Mouse (Mus musculus): ENCODE measurements around the gene Unc93a2. TPM values are rescaled to one million over a fixed set of nuclear protein-coding genes. Genes with fewer than 3 reads are reported as not detected.
"Not testable (repeated sequence)": the region's sequence is repeated elsewhere in the genome, so short reads cannot be mapped to it uniquely, and the experiment has no call there.

Unc93a2 gene
- total RNA-seq (2021), result under 1 TPM in 1 of 2 experiments, not detected in 1; 0.24 TPM

DNA sequence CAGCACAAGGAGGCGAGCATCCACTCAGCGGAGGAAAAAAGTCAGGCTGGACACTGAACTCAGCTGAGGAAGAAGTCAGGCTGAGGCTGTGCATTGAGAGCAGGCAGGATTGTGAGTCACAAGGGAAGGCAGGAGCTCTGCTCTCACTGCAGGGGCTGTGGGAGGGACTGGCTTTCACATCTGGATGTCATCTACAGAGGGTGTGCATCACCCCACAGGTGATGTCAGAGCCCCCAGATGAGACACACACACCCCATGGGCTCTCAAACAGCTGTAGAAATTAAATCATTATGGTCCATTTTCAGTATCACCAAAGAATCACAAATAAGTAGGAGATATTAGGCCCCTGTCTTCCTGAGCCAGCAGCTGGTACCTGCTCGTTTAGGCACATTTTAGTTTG, at the start of gene Unc93a2:
Unc93a2 (minus strand) TSS at position 101 of the 400 bp plus-strand sequence.
- DNase-seq; intact Hi-C loops (cut with DNase I): not testable (repeated sequence)

DNA sequence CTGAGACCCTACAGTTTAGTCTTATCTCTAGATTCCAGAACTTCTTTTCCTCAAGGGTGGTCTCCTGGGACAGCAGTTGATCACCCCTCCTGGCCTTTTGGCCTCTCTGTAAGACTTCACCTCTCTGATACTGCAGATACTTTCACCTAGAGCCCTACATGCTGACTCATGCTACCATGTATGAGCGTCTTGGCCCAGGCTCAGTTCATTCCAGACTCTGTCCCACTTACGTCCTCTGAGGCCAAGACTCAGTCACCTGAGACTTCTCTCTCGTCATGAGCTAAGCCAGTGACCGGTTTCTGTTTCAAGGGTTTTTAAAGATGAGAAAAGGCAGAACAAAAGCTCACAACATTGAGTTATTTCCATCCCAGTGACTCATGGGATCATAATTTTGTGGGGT, 48.9 kb upstream of the Unc93a2 start:
- intact Hi-C loops (cut with DNase I); DNase-seq: not testable (repeated sequence)

DNA sequence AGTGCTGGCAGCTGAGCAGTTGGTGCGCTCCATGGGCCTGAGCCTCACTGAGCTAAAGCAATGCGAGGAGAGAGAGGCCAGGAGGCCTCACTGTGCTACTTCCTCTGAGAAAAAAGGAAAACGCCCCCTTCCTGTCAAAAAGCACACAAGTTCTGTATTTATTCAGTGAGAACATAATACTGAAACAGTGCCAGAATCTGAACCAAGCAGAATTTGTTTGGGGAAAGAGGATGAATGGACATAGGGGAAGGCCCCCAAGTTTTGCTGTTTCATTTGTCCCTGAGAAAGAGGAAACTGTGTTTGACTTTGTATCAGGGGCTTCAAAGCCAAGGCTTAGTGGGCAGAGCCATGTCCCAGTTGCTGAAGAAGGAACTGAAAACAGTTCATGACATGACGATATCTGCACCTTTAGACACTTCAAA, 45.0 kb upstream of the Unc93a2 start:
- intact Hi-C loops (cut with DNase I); DNase-seq: not testable (repeated sequence)

DNA sequence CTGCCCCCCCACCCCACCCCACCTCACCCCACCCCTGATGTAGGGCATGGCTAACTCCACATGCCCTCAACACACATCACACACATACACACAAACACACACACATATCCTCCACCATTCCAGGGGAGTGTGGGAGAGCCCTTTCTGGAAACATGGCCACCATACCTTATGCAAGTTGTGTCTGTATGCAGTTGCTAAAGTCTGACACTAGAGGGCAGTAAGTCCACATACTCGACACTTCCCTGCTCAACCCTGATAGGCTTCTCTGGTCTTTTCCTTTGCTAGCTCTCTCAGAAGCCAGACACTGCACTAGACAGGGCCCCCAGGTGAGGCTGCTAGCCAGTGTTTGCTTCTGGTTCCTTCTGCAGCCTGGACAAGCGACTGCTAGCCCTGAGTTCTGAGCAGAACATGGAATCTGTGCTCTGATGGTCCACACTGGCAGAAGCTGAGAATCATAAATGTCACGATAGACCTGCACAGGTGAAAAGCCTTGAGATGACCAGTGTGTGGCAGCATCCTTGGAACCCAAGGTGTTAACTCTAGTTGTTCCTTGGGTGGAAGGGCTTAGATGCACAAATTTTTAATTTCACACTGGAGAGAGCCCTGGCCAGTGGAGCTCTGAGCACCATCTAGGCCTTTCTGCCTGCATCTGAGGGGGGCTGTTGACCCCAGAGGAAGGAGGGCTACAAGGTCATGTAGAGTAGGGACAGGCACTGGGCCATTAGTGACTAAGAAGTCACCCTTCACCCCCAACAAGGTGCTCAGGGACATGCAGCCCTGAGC, 35.1 kb upstream of the Unc93a2 start:
- peak; percentile 14 for DNase-seq
- intact Hi-C loops (cut with DNase I), result not testable (repeated sequence)

DNA sequence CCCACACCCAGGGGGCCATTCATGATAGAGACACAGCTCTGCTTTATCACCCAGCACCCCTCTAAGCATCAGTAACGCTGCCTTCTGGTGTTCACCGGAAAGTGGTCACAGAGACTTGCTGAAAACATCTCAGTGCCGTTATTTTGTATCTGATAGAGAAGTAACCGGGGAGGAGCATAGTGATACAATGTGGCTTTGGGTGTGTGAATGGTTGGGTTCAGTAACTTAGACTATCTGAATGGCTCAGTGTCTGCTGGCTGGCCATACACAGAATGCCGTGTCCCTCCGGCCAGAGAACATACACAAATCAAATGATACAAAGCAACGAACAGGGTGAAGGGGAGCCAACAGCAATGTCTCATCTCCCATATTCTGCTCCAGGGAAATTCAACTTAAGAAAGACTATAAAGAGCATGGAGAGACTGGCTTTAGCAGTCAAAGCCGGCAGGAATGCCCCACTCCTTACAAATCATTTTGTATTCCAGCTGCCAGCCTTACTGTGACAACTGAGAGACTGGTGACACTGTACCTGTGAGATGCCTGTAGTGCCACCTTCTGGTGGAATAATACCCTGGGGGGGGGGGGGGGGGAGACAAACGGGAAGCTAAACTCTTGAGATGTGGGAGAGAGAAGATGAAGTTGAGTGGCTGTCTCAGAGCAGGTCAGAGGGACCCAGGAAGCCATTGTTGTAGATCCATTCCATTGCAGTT, 29.5 kb upstream of the Unc93a2 start:
- DNase-seq; intact Hi-C loops (cut with DNase I): not testable (repeated sequence)

DNA sequence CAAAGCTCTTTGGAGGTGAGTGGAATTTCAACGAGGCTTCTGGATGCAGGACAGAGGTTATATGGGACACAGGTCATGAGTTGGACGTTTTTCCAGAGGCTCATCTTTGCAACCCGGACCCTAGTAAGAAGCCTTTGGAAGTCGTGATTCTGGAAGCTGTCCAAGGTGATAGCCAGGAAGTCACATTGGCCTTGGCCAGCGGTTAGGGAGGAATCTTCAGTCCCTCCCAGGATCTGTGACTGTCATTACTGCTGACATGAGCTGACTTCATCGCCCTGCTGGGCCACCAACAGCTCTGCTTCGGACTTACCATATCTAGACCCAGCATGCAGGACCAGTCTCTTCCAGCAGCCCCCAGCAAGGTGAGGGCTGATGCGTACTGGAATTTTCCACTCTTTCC, 28.1 kb upstream of the Unc93a2 start:
- DNase-seq; intact Hi-C loops (cut with DNase I): not testable (repeated sequence)

DNA sequence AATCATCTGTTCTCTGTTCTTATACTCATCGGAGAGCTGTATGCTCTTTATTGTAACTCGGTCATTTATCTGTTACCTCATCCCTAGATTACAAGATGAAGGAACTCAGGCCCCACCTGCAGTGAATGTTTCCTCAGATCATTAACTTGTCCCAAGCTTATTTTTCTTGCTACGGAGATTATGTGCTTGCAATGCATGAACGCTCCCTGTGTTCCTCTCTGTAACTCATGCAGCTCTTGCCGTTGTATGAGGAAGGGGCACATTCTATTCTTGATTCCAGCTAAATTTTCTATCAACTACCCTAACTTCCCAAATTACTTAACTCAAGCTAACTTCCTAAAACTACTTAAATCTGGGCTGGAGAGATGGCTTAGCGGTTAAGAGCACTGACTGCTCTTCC, 14.5 kb upstream of the Unc93a2 start:
- DNase-seq; intact Hi-C loops (cut with DNase I): not testable (repeated sequence)

DNA sequence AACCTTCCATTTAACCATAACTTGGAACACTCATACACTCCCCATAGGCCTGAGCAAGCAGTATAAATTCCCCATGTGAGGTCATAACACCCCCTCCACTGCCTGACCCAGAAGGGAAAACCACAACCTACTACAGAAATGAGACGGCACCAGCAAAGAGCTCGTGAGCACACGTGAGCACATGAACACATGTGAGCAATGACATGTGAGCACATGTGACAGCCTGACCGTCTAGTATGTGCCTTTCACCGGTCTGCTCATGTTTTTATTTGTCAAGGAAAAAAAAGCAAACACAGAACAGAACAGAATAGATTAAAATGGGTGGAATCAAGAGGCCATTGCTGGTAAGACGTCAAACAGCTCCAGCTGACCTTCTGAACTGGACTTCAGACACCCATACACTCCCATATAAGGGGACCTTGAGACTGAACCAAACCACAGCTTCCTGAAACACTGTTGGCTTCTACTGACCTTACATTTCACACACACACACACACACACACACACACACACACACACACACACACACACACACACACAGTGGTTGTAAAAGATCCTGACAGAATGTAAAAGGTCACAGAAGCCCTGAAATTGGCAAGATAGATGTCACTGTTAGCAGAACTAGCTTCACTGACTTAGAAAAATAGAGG, 13.1 kb upstream of the Unc93a2 start:
- intact Hi-C loops (cut with DNase I); DNase-seq: not testable (repeated sequence)

DNA sequence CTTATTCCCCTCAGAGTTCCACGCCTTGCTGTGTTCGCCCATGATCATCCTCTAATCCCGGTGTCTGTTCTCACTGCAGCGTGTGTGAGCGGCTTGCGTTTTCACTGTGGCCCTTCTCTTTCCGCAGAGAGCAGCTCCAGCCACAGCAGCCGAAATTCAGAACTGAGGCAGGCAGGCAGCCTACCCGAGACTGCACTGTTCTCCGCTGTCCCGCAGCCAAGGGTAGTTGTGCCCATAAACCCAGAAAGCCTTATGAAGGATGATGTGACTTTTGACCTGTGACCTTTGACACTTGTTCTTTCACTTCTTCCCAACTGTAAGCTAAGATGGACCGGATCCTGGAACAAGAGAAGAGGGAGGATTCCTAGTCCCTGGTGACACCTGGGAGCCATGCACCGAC, 11.8 kb upstream of the Unc93a2 start:
- DNase-seq; intact Hi-C loops (cut with DNase I): not testable (repeated sequence)

DNA sequence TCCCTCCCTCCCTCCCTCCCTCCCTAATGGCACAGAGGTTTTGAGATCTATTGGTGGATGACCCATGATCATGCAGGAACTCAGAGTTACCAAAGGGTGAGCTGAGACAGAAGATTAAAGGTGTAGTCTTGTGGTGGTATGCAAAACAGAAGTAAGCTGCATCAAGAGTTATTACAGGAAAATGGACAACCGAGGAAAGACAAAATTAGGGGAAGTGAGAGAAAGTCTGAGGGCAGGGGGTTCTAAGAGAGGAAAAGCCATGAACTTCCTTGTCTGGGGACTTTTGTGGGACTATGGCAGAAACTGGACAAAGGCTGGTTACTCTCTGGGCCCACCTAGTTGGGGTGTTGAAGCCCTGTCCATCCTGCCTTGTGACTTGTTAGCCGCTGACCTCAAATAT, 11.0 kb upstream of the Unc93a2 start:
- DNase-seq; intact Hi-C loops (cut with DNase I): not testable (repeated sequence)

DNA sequence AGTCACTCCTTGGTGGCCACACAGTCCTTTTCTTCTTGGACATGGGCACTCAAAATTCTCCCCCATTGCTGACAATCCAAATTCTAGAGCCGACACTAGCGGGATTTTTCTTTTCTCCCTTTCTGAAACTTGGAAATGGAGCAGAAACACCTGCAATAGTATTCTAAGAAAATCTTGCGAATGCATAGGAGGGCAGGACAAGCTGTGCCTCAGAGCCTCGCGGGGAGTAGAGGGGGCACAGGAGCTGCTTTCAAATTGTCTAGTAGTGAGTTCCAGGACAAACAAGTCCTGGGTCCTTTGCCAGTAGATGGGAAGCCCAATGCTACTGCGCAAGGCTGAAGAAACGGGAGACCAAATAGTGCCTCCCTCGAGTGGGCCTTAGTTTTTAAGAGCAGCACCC, 10.4 kb upstream of the Unc93a2 start:
- DNase-seq; intact Hi-C loops (cut with DNase I): not testable (repeated sequence)

DNA sequence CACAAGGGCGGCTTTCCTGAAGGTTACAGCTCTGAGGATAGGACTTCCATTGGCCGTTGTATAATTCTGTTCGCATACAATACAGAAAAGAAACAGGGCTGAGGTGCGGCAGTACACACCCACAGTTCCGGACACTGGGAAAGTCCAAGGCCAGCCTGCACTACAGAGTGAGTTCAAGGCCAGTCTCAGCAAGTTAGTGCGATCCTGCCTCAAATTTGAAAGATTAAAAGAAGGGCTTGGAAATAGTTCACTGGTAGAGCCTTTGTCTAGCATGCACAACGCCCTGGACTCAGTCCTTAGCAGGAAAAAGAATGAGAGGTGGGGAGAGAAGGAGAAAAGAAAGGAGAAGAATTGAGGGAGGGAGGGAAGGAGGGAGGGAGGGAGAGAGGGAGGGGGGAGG, 9.9 kb upstream of the Unc93a2 start:
- DNase-seq; intact Hi-C loops (cut with DNase I): not testable (repeated sequence)

DNA sequence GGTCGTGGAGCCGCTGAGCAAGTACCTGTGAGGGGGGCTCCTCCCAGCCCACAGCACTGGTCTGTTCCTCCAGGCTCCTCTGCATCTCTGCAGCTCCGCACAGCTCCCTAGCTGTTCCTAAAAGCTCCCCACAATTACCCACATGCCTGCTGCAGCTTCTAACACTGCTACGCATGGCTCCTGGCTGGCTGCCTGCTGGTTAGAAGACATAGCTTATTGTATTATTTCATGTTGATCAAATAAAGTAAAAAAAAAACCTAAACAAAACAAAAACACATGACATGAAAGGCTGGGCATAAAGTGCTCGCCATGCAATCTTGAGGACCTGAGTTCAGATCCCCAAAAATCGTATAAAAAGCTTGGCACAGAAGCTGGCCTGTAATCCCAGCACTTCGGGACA, 4.6 kb upstream of the Unc93a2 start:
- peak; percentile 30 for DNase-seq
- intact Hi-C loops (cut with DNase I), result not testable (repeated sequence)

DNA sequence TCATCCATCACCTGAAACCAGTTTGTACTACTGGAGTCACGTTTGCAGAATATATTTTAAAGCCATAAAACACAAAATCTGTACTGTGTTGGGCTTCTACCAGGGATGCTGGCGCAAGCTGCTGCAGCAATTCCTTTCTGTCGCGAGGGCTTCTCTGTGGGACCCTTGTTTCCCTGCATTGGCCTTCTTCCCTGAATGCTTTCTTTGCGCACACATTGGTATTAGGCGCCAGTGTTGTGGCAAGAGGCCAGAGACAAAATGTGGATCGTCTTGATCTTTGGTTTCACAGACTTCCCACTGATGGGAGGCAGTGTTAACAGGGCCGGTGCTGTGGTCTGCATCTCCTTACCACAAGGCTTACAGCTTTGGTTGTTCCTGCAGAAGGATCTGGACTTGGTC, 3.7 kb upstream of the Unc93a2 start:
- intact Hi-C loops (cut with DNase I), result not testable (repeated sequence)
- DNase-seq, result peak; percentile 32

DNA sequence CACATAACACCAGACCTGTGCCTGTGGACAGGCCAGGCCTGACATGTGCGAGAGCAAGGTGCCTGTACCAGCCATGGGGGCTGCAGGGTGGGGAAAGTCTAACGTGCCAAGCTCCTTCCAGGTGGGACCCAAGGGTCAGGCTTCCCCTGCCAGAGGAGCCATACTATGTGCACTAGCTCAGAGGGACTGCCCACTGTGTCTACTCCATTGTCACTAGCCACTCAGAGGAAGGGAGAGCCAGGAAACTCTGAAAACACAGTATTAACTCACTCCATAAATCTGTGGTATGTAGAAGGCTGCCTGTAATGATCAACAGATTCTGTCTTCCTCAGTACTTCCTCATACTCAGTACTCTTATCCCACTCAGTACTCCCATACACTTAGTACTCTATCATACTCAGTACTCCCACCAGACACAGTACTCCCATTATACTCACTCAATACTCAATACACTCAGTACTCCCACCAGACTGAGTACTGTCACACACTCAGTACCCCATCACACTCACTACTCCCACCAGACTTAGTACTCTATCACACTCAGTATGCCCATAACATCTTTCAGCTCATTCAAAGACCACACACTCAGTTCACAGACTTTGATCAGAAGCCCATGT, 3.2 kb upstream of the Unc93a2 start:
- intact Hi-C loops (cut with DNase I); DNase-seq: not testable (repeated sequence)

DNA sequence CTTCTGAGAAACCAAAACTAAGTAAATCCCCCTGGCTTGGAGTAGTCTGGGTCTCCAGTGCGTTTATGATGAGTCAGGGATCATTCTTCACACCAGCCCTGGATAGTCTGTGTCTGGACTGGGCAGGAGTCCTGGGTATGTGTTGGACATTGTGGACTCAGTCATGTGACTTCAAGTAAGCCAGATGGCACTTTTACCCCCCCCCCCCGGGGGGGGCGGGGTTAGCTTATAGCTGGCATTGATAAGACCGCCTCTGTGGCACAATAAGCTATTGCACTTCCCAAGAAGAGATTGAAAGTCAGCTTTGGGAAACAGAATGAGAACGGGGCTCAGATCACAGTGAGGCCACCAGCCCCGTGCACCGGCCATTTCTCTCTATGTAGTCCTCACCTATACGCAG, 752 bp upstream of the Unc93a2 start:
- intact Hi-C loops (cut with DNase I), result not testable (repeated sequence)
- peak; percentile 68 for DNase-seq

DNA sequence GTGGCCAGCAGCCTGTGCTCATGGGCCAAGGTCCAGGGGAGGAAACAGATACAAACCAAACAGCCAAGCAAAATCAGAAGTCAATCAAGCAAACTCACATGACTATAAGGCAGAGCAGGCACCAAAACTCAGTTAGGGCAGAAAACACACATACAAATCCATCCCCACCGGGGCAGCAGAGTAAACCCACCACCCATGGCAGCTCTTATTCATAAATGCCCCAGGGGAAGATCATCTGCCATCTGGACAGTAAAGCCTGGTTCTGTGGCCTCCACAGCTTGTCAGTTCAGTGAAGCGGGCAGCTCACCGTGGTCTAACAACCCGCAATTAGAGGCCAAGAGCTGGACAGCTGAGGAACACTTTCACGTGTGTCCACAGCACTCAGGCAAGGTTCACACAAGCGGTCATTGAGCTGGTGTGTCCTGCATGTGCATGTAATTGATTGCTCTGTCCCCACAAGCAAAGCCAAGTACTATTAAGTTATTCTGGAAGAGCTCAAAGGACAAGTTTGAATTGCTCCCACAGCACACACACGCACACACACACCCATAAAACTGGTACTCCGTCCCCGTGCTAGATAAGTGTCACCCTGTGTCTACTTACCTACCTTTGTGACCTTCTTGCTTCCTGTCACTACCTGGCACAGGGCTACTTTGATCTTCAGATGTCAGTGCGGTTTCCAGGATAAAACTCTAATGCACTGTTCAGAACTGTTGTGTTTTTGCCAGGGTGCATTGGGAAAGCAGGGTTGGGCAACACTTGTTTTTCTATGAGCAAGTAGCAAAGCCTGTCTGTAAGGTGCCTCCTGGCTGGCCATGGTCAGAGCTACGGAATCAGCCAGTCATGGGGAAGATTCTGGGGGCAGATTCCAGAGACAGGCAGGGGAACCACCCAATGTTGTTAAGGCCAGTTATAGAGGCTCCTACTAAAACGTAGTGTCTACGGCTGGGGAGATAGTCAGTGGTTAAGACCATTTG, 1.8 kb downstream of the Unc93a2 start:
- DNase-seq, result peak; percentile 3
- intact Hi-C loops (cut with DNase I), result not testable (repeated sequence)

DNA sequence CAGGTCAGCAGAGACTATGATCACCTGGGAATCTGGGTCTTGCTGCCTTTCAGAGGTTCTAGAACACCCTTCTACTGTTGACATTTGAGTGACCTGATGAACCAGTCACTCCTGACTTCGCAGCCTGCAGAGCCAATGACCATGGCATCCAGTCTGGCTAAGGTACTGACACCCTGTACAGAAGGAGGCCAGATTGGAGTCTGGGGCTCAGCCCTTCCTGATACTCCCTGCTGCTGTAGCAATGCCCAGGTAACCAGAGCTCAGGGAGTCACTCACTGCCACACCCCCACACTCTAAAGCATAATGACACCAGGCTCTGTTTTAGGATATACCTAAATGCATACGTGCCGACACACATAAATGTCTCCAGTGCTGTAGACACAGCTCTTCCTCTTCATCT, 2.6 kb downstream of the Unc93a2 start:
- intact Hi-C loops (cut with DNase I); DNase-seq: not testable (repeated sequence)

DNA sequence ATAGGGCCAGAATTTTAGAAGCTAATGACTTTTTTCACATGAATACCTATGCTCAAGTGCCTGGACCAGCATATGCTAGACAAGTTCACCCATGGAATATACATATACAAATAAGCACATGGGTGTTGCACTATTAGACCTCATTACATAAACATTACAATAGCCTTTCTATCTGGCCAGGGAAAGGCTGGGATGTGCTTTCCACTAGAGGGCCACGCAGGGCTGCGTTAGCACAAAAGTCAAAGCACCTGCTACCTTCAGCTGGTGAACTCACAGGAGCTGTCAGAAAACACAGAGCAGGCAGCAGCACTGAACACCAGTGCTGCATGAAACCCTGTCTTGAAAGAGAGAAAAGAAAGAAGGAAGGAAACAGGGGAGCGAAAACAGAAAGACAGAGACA, 7.4 kb downstream of the Unc93a2 start:
- DNase-seq; intact Hi-C loops (cut with DNase I): not testable (repeated sequence)

Data from left cerebral cortex, postnatal 4 days (tissue).